15 mouse cellular contexts compared by ENCODE assay signal in the genomic region with DNA sequence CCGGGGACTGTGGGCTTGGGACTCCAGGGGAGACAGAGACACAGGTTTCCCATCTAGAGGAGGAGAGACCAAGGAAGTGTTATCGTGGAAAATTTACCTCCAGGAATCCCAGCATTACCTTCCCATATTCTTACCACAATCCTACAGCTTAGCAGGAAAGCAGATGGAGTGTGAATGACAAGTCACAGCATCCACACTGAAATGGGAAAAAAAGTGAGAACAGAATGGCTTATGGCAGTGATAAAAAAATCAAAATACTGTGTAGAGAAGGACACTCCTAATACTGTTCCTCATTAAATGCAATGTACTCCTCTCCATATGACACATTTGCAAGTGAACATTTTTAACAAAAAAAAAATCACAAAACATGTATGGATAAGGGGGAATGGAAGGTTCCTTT.
"Had no signal": no experiment of that assay in that cellular context is flagged by ENCODE, and none has a peak within 500 bp of the region (broad histone marks: within the 10 kb centered on the region; RNA-seq: fewer than 3 reads in every experiment).

No protein-coding gene starts in this region.

- H3K9me3 ChIP-seq: limb, embryonic 12.5 days; liver, embryonic 13.5 days; lung, embryonic 15.5 days; megakaryocyte, embryonic 14.5 days; midbrain, embryonic 15.5 days; neural tube, embryonic 12.5 days; stomach, embryonic 15.5 days had no signal

- H3K4me1 ChIP-seq: limb, embryonic 12.5 days; liver, embryonic 13.5 days; lung, embryonic 15.5 days; megakaryocyte, embryonic 14.5 days; midbrain, embryonic 15.5 days; neural tube, embryonic 12.5 days; stomach, embryonic 15.5 days had no signal

- H3K4me3 ChIP-seq: limb, embryonic 12.5 days; liver, embryonic 13.5 days; lung, embryonic 15.5 days; megakaryocyte, embryonic 14.5 days; midbrain, embryonic 15.5 days; neural tube, embryonic 12.5 days; stomach, embryonic 15.5 days had no signal

- DNase-seq: kidney, adult 9 months; kidney, postnatal 36 days; liver; liver, embryonic 13.5 days; liver, postnatal 0 days; lung, postnatal 14 days had no signal

- H3K4me2 ChIP-seq: limb, embryonic 12.5 days; liver, embryonic 13.5 days; lung, embryonic 15.5 days; midbrain, embryonic 11.5 days; midbrain, embryonic 15.5 days; neural tube, embryonic 12.5 days; stomach, embryonic 15.5 days had no signal

- H3K27me3 ChIP-seq: limb, embryonic 12.5 days; liver, embryonic 13.5 days; lung, embryonic 15.5 days; megakaryocyte, embryonic 14.5 days; midbrain, embryonic 15.5 days; neural tube, embryonic 12.5 days; stomach, embryonic 15.5 days had no signal

- H3K36me3 ChIP-seq: liver, embryonic 13.5 days; lung, embryonic 15.5 days; midbrain, embryonic 15.5 days; stomach, embryonic 15.5 days had no signal

- H3K27ac ChIP-seq: kidney, postnatal 0 days; limb, embryonic 12.5 days; liver, embryonic 13.5 days; lung, embryonic 15.5 days; macrophage; midbrain, embryonic 15.5 days; neural tube, embryonic 12.5 days; stomach, embryonic 15.5 days had no signal

- H3K9ac ChIP-seq: limb, embryonic 12.5 days; liver, embryonic 13.5 days; liver, postnatal 0 days; lung, embryonic 15.5 days; midbrain, embryonic 15.5 days; neural tube, embryonic 12.5 days; stomach, embryonic 15.5 days had no signal

- ATAC-seq: liver, postnatal 0 days; midbrain, embryonic 15.5 days had no signal
